Mouse (Mus musculus) kidney, postnatal 0 days (tissue): Measurements from ENCODE around the gene Gm9573. TPM values are rescaled to one million over a fixed set of nuclear protein-coding genes. Genes with fewer than 3 reads are reported as not detected.
A peak's percentile ranks its signal among the peaks of the same experiment; 100 is the strongest.

Experiments
- ATAC-seq: fragments of 200-750 bp; cut with Nextera tagmentation; replicated peaks from 2 replicates; pipeline ENCODE4 v1.8.0; 2017; ENCODE audit warnings: low read depth, moderate number of reproducible peaks, moderate TSS enrichment, moderate library complexity; ENCODE audit not compliant: low FRiP score
- DNase-seq: peaks from one replicate; pipeline ENCODE4 v3.0.0-alpha.2; 2016; ENCODE audit warnings: low spot score
- H3K27ac ChIP-seq: fragments of 300-500 bp; sonication (generic); 2 replicates; pipeline ENCODE4 v1.5.1; 2014; ENCODE audit warnings: mild to moderate bottlenecking
- H3K27me3 ChIP-seq: fragments of 300-500 bp; sonication (generic); 2 replicates; pipeline ENCODE4 v1.6.1; 2014; ENCODE audit warnings: low read length, mixed read lengths; ENCODE audit not compliant: insufficient read depth
- H3K36me3 ChIP-seq: fragments of 300-500 bp; sonication (generic); 2 replicates; pipeline ENCODE4 v1.6.1; 2014; ENCODE audit warnings: low read length, mixed read lengths; ENCODE audit not compliant: insufficient read depth
- H3K4me1 ChIP-seq: fragments of 300-500 bp; sonication (generic); replicated peaks from 2 replicates; pipeline ENCODE4 v1.6.1; 2014; ENCODE audit warnings: antibody characterized with exemption, low read length, mixed read lengths; ENCODE audit not compliant: insufficient read depth
- H3K4me2 ChIP-seq: fragments of 300-500 bp; sonication (generic); 2 replicates; pipeline ENCODE4 v1.6.1; 2014; ENCODE audit warnings: mild to moderate bottlenecking, low read length, moderate library complexity, mixed read lengths
- H3K4me3 ChIP-seq: fragments of 300-500 bp; sonication (generic); replicated peaks from 2 replicates; pipeline ENCODE4 v1.5.1; 2014; ENCODE audit warnings: low read depth, low read length
- H3K9ac ChIP-seq: fragments of 300-500 bp; sonication (generic); 2 replicates; pipeline ENCODE4 v1.6.1; 2014; ENCODE audit warnings: low read depth, low read length
- H3K9me3 ChIP-seq: fragments of 300-500 bp; sonication (generic); replicated peaks from 2 replicates; pipeline ENCODE4 v1.6.1; 2016; ENCODE audit warnings: low read length, inconsistent platforms, mixed read lengths
- CTCF ChIP-seq: IDR thresholded peaks from 2 replicates; pipeline ENCODE4 v1.5.1; 2016; ENCODE audit warnings: antibody characterized with exemption, low read depth, mild to moderate bottlenecking, moderate library complexity
- WGBS: fragments of 180-500 bp; shearing (Covaris S2); extraction: QIAGEN DNeasy Blood & Tissue Kit; methylation state at CpG from one replicate; pipeline ENCODE4 v1.1.7; 2014; 5-methylcytosine and 5-hydroxymethylcytosine counted together
- polyA plus RNA-seq: library from polyadenylated mRNA; unstranded; fragments of >200 nt; fragmentation: Nextera tagmentation; extraction: Ambion mirVana; gene quantifications from 2 replicates; pipeline ENCODE4 v1.2.1, GENCODE M21; 2015

Gm9573 gene
- polyA plus RNA-seq, result not detected in 2 replicates

GRCm38 (mm10) chr17:35626537-35626936 lies at the start of gene Gm9573:
Gene Gm9573, minus strand, starts transcription at chr17:35626637.
- 80% methylated on average over 7 of the region's 7 CpGs for WGBS
- Histone ChIP-seq H3K9me3 (no peaks in the 10 kb centered on the region), H3K27ac (no peak within 1 kb of the TSS), H3K4me2 (no peak within 1 kb of the TSS), H3K9ac (no peak within 1 kb of the TSS), H3K4me1 (no peaks in the 10 kb centered on the region), H3K36me3 (no peaks in the 10 kb centered on the region), H3K4me3 (no peak within 1 kb of the TSS), H3K27me3 (no peaks in the 10 kb centered on the region)
- no peak for TF ChIP-seq CTCF
- ATAC-seq (no peak), DNase-seq (no peak)

GRCm38 (mm10) chr17:35673416-35674035 lies 47.1 kb upstream of the Gm9573 start, which contains the start of gene Gtf2h4:
Gene Gtf2h4, minus strand, starts transcription at chr17:35673739.
- no peaks in the 10 kb centered on the region for H3K27me3 ChIP-seq
- TF ChIP-seq CTCF, result no peak
- H3K27ac ChIP-seq, result no peak within 1 kb of the TSS
- peak within 1 kb of the TSS; percentile 55 for H3K4me3 ChIP-seq
- no peaks in the 10 kb centered on the region for H3K9me3 ChIP-seq
- ATAC-seq, result peak; percentile 96
- peaks cover 4% of the 10 kb centered on the region; the same call in 1 of the 2 replicates for H3K4me1 ChIP-seq
- DNase-seq, result peak; percentile 98
- peak within 1 kb of the TSS; percentile 69 for H3K9ac ChIP-seq
- H3K4me2 ChIP-seq, result peak within 1 kb of the TSS; percentile 79
- no peaks in the 10 kb centered on the region for H3K36me3 ChIP-seq
- WGBS, result 1% methylated on average over 23 of the region's 23 CpGs

- WGBS, result 85% methylated on average over 6 of the region's 6 CpGs
- Histone ChIP-seq H3K4me2 (no peak overlapping the region; the same call in 1 of the 2 replicates), H3K4me1 (peaks cover 8% of the 10 kb centered on the region; the same call in 1 of the 2 replicates), H3K27me3 (no peaks in the 10 kb centered on the region), H3K36me3 (no peaks in the 10 kb centered on the region), H3K27ac (no peak overlapping the region), H3K9me3 (no peaks in the 10 kb centered on the region), H3K4me3 (no peak overlapping the region), H3K9ac (peak overlapping the region; percentile 69; the same call in 1 of the 2 replicates)
- DNase-seq (no peak), ATAC-seq (no peak)
- TF ChIP-seq CTCF, result no peak
Measured at GRCm38 (mm10) chr17:35672527-35672926, 46.1 kb upstream of the Gm9573 start.

- DNase-seq (no peak), ATAC-seq (no peak)
- no peak overlapping the region for H3K27ac ChIP-seq
- H3K9me3 ChIP-seq, result no peaks in the 10 kb centered on the region
- H3K4me2 ChIP-seq, result no peak overlapping the region
- no peak overlapping the region for H3K9ac ChIP-seq
- 94% methylated on average over 6 of the region's 6 CpGs for WGBS
- H3K4me3 ChIP-seq, result no peak overlapping the region
- no peak for TF ChIP-seq CTCF
- H3K36me3 ChIP-seq, result no peaks in the 10 kb centered on the region
- H3K27me3 ChIP-seq, result no peaks in the 10 kb centered on the region
- H3K4me1 ChIP-seq, result peaks cover 10% of the 10 kb centered on the region
Measured at GRCm38 (mm10) chr17:35671846-35672245, 45.4 kb upstream of the Gm9573 start.

- H3K4me3 ChIP-seq, result no peak overlapping the region
- TF ChIP-seq CTCF, result no peak
- ATAC-seq, result no peak
- H3K36me3 ChIP-seq, result no peaks in the 10 kb centered on the region
- WGBS, result 93% methylated on average over 9 of the region's 9 CpGs
- H3K27me3 ChIP-seq, result no peaks in the 10 kb centered on the region
- DNase-seq, result no peak
- no peak overlapping the region for H3K27ac ChIP-seq
- no peaks in the 10 kb centered on the region for H3K9me3 ChIP-seq
- H3K4me2 ChIP-seq, result no peak overlapping the region
- H3K4me1 ChIP-seq, result peaks cover 15% of the 10 kb centered on the region
- no peak overlapping the region for H3K9ac ChIP-seq
Measured at GRCm38 (mm10) chr17:35669731-35670130, 43.3 kb upstream of the Gm9573 start.

GRCm38 (mm10) chr17:35667334-35668065 lies 41.1 kb upstream of the Gm9573 start, which contains the start of gene Vars2:
Gene Vars2, minus strand, starts transcription at chr17:35667592.
- Histone ChIP-seq H3K9me3 (no peaks in the 10 kb centered on the region), H3K36me3 (peaks cover 13% of the 10 kb centered on the region; the same call in 1 of the 2 replicates), H3K27ac (peak within 1 kb of the TSS; percentile 87), H3K4me1 (peaks cover 12% of the 10 kb centered on the region), H3K27me3 (no peaks in the 10 kb centered on the region), H3K9ac (peak within 1 kb of the TSS; percentile 77), H3K4me3 (peak within 1 kb of the TSS; percentile 64), H3K4me2 (peak within 1 kb of the TSS; percentile 95)
- TF ChIP-seq CTCF, result 0 out of 2 replicates have a peak, but pooled peaks have one; percentile 1
- DNase-seq (peak; percentile 96), ATAC-seq (peak; percentile 84)
- under 1% methylated on average over 61 of the region's 61 CpGs for WGBS
